Mouse (Mus musculus): ENCODE measurements around the gene Aldh16a1.
"Not testable (repeated sequence)": the region's sequence is repeated elsewhere in the genome, so short reads cannot be mapped to it uniquely, and the experiment has no call there.

Aldh16a1 gene

GRCm38 (mm10) chr7:45131850-45132249 lies 22.5 kb downstream of the Aldh16a1 start:
- DNase-seq: no peak

GRCm38 (mm10) chr7:45129776-45130512 lies 24.4 kb downstream of the Aldh16a1 start:
- DNase-seq: no peak

- DNase-seq: no peak
Observed at GRCm38 (mm10) chr7:45129318-45129717, 25.1 kb downstream of the Aldh16a1 start.

- peak; percentile 93 for DNase-seq
Observed at GRCm38 (mm10) chr7:45128624-45129246, 25.6 kb downstream of the Aldh16a1 start, which contains the start of gene Rpl13a. Gene Rpl13a (minus strand): TSS chr7:45128761.

DNA sequence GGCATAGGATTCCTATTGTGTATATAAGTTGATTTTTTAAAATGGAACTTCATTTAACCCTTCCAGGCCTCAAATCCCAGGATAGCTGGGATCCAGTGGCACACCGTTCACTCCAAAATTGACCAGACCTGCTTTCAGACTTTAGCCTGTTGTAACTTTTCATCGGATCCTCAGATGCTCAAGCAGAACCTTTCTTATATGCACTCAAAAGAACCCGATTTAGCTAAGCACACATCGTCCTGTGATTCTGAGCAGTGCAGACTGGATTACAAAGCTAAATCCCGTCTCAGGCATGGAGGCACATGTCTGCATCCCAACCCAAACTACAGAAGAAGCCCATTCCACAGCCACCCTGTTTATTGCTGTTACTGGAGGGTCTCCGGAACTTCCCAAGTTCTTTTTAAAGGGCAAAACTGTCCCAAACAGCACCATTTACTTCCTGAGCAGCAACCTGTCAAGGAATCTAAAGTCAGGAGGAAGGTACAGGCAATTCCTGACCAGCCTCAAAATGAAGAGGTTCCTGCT lies 26.6 kb downstream of the Aldh16a1 start:
- no peak for DNase-seq

- no peak for DNase-seq
Observed at GRCm38 (mm10) chr7:45126844-45127699, 27.3 kb downstream of the Aldh16a1 start.

GRCm38 (mm10) chr7:45126147-45126843 lies 28.1 kb downstream of the Aldh16a1 start:
- DNase-seq: no peak

GRCm38 (mm10) chr7:45125649-45126048 lies 28.7 kb downstream of the Aldh16a1 start:
- DNase-seq: not testable (repeated sequence)

GRCm38 (mm10) chr7:45125144-45125600 lies 29.2 kb downstream of the Aldh16a1 start:
- DNase-seq: no peak

- peak; percentile 96 for DNase-seq
Observed at GRCm38 (mm10) chr7:45124224-45125143, 29.9 kb downstream of the Aldh16a1 start, which contains the start of gene Rps11. Gene Rps11 (minus strand): TSS chr7:45124439.

DNA sequence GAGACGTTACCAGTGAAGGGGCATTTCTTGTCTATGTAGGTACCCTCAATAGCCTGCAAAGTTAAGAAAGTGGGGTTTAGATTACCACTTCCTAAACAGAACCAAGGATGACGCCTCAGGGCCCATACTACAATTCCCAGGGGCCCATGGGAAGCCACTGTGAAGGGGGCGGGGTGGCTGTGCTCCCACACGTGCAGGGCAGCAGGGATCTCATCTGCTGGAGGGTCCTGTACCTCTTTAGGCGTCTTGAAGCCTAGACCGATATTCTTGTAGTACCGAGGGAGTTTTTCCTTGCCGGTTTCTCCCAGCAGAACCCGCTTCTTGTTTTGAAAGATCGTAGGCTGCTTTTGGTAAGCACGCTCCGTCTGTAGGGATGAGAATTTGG lies 31.2 kb downstream of the Aldh16a1 start:
- DNase-seq: no peak

GRCm38 (mm10) chr7:45122561-45123185 lies 31.7 kb downstream of the Aldh16a1 start:
- no peak for DNase-seq

GRCm38 (mm10) chr7:45121966-45122365 lies 32.4 kb downstream of the Aldh16a1 start:
- DNase-seq: no peak

GRCm38 (mm10) chr7:45121404-45121803 lies 33.0 kb downstream of the Aldh16a1 start:
- DNase-seq: no peak

- DNase-seq: no peak
Observed at GRCm38 (mm10) chr7:45119780-45120709, 34.3 kb downstream of the Aldh16a1 start.

DNA sequence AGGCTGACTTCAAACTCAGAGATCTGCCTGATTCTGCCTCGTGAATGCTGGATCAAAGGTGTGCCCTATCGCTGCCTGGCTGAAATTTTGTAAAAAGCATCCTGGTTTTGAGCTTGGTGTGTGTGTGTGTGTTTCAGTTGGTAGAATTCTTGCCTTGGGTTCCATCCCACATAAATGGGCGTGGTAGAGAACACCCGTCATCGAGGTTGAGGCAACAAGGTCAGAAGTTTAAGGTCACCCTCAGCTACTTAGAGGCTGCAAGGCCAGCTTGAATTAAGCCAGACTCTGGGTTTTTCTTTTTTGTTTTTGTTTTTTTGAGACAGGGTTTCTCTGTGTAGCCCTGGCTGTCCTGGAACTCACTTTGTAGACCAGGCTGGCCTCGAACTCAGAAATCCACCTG lies 36.0 kb downstream of the Aldh16a1 start:
- no peak for DNase-seq

GRCm38 (mm10) chr7:45117566-45117965 lies 36.8 kb downstream of the Aldh16a1 start:
- DNase-seq: no peak

- DNase-seq: no peak
Observed at GRCm38 (mm10) chr7:45113476-45113875, 40.9 kb downstream of the Aldh16a1 start.

DNA sequence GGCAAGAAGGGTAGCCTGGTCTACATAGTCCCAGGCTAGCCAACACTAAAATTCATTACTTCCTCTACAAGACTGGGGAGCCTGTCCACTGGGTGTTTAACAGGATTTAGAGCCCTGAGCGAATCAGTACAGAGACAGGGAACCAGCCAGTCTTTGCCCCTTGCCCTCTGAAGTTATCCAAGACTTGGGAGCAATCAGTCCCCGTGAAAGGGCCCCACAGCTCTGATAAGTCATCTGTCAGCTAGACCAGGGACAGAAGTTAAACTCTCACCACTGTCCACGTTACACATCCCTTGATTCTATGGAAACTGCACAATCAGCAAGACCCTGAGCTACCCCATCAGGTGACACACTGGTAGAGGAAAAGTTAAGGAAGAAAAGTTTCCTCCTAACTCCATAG lies 41.9 kb downstream of the Aldh16a1 start:
- no peak for DNase-seq

DNA sequence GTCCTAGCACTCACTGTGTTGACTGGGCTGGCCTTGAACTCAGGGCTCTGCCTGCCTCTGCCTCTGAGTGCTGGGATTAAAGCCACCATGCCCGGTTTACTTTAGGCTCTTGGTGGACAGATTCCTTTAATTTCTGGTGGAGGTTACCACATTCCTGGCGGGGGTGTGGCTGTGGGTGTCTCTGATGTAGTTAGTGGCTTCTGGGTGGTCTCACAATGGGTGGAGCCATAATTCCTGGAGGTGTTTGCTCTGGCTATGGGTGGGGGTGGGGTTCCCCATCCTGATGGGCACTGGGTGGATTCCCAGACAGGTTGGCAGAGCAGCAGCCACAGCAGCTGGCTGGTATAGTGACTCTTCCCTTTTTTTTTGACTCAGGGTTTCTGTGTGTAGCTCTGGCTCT lies 42.4 kb downstream of the Aldh16a1 start:
- DNase-seq: no peak

Measured in right cerebral cortex, postnatal 4 days (tissue).